Mouse (Mus musculus): ENCODE results near the gene Osbpl9.
A peak's percentile ranks its signal among the peaks of the same experiment; 100 is the strongest.

Gene Osbpl9

GRCm38 (mm10) chr4:109204416-109204815 lies 2.3 kb upstream of the Osbpl9 start:
- DNase-seq: no peak

GRCm38 (mm10) chr4:109203931-109204330 lies 1.9 kb upstream of the Osbpl9 start:
- DNase-seq: no peak

- DNase-seq: no peak
These were observed 3.0 kb downstream of the Osbpl9 start for GRCm38 (mm10) chr4:109199069-109199468.

GRCm38 (mm10) chr4:109195900-109196629 lies 6.0 kb downstream of the Osbpl9 start:
- no peak for DNase-seq

- no peak for DNase-seq
These were observed 8.2 kb downstream of the Osbpl9 start for GRCm38 (mm10) chr4:109193886-109194285.

- DNase-seq: no peak
These were observed 10.5 kb downstream of the Osbpl9 start for GRCm38 (mm10) chr4:109191598-109191997.

- no peak for DNase-seq
These were observed 16.3 kb downstream of the Osbpl9 start for GRCm38 (mm10) chr4:109185616-109186405.

- no peak for DNase-seq
These were observed 26.4 kb downstream of the Osbpl9 start for GRCm38 (mm10) chr4:109175677-109176076.

GRCm38 (mm10) chr4:109173775-109174440 lies 28.2 kb downstream of the Osbpl9 start:
- DNase-seq: no peak

GRCm38 (mm10) chr4:109173369-109173768 lies 28.7 kb downstream of the Osbpl9 start:
- DNase-seq: no peak

- DNase-seq: peak; percentile 76
These were observed 36.4 kb downstream of the Osbpl9 start for GRCm38 (mm10) chr4:109165521-109166173.

- DNase-seq: peak; percentile 42
These were observed 45.4 kb downstream of the Osbpl9 start for GRCm38 (mm10) chr4:109156481-109157261.

- no peak for DNase-seq
These were observed 46.0 kb downstream of the Osbpl9 start for GRCm38 (mm10) chr4:109156073-109156472.

- DNase-seq: no peak
These were observed 51.9 kb downstream of the Osbpl9 start for GRCm38 (mm10) chr4:109150214-109150613.

GRCm38 (mm10) chr4:109149411-109149810 lies 52.7 kb downstream of the Osbpl9 start:
- no peak for DNase-seq

GRCm38 (mm10) chr4:109147278-109148038 lies 54.6 kb downstream of the Osbpl9 start:
- DNase-seq: peak; percentile 29

GRCm38 (mm10) chr4:109143091-109143490 lies 59.0 kb downstream of the Osbpl9 start:
- no peak for DNase-seq

GRCm38 (mm10) chr4:109138551-109138950 lies 63.5 kb downstream of the Osbpl9 start:
- DNase-seq: no peak

GRCm38 (mm10) chr4:109136475-109137125 lies 65.5 kb downstream of the Osbpl9 start:
- no peak for DNase-seq

- DNase-seq: no peak
These were observed 67.1 kb downstream of the Osbpl9 start for GRCm38 (mm10) chr4:109134955-109135354.

All from cerebellum, adult 11 months (tissue).